Mouse (Mus musculus) kidney, adult 2 months (tissue): ENCODE measurements at regions not wholly inside any gene's neighbourhood (a gene's known extent, or its start where the extent isn't known, plus 50 kb on each side); places are given as distances from the start of the nearest gene placed in this dataset.

Experiments used
- CTCF ChIP-seq: fragments of 200-500 bp; conservative IDR thresholded peaks from 2 replicates; pipeline ENCODE4 v1.5.1; 2011; ENCODE audit warnings: low read depth, mild to moderate bottlenecking, control low read depth, low read length, moderate library complexity, mixed read lengths; ENCODE audit not compliant: insufficient read depth, insufficient read length
- POLR2A ChIP-seq: fragments of 200-500 bp; IDR thresholded peaks from one replicate; pipeline ENCODE4 v1.6.1; 2011; ENCODE audit warnings: low read depth, low read length, control low read depth

DNA sequence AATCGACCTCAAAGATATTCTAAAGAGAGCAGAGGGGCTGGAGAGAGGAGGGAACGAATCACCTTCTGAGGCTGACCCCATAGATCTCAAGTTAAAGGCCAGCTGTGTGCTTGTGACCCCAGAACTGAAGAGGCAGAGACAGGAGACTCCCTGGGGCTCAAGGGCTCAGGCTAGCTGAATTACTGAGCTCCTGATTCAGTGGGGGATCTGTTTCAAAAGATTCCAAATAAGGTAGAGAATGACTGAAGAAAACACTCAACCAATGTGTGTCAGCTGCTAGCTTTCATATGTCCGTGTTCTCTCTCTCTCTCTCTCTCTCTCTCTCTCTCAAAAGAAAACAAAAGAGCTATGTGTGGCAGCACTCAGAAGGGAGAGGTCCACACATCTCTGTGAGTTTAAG, 70.0 kb upstream of the Gli2 start:
- TF ChIP-seq POLR2A (no peak), CTCF (no peak)
